ENCODE assay signal across 22 mouse cellular contexts in genomic region chr8:108355119-108355777, GRCm38 (mm10).
A peak's percentile ranks its signal among the peaks of the same experiment; 100 is the strongest.
DNase-seq lines count a peak whose midpoint lies in the region; ATAC-seq and TF ChIP-seq lines count a peak whose summit lies in the region.
"Had no signal": no experiment of that assay in that cellular context is flagged by ENCODE, and none has a peak within 500 bp of the region (broad histone marks: within the 10 kb centered on the region; RNA-seq: fewer than 3 reads in every experiment).

No protein-coding gene starts in this region.

- no peaks in the 10 kb centered on the region for H3K9me3 ChIP-seq in hindbrain, postnatal 0 days (ENCODE audit: low read length)
- no peaks in the 10 kb centered on the region for H3K9me3 ChIP-seq in hindbrain, embryonic 16.5 days (ENCODE audit: control insufficient read depth, low read length)
- H3K9me3 ChIP-seq in embryonic facial prominence, embryonic 14.5 days (ENCODE audit: control insufficient read depth, low read length), result no peaks in the 10 kb centered on the region
- H3K9me3 ChIP-seq in midbrain, embryonic 16.5 days (replicated peaks; ENCODE audit: control insufficient read depth, low read length, poor library complexity, severe bottlenecking), result no peaks in the 10 kb centered on the region
- H3K9me3 ChIP-seq: forebrain, embryonic 13.5 days; heart, embryonic 15.5 days; kidney, embryonic 15.5 days; limb, embryonic 15.5 days; liver, embryonic 15.5 days; neural tube, embryonic 12.5 days had no signal

- H3K4me3 ChIP-seq in hindbrain, postnatal 0 days (ENCODE audit: low read length), result no peak overlapping the region
- no peak overlapping the region for H3K4me3 ChIP-seq in hindbrain, embryonic 16.5 days (ENCODE audit: low read length)
- H3K4me3 ChIP-seq in embryonic facial prominence, embryonic 14.5 days (ENCODE audit: low read depth, low read length), result no peak overlapping the region
- no peak overlapping the region for H3K4me3 ChIP-seq in midbrain, embryonic 16.5 days (ENCODE audit: low read depth, low read length)
- H3K4me3 ChIP-seq: forebrain, embryonic 13.5 days; heart, adult 2 months; heart, embryonic 15.5 days; kidney, embryonic 15.5 days; limb, embryonic 15.5 days; liver, embryonic 15.5 days; neural tube, embryonic 12.5 days had no signal

- 31% methylated on average over 10 of the region's 10 CpGs for WGBS in hindbrain, postnatal 0 days
- 42% methylated on average over 10 of the region's 10 CpGs for WGBS in hindbrain, embryonic 16.5 days
- WGBS in embryonic facial prominence, embryonic 14.5 days, result 30% methylated on average over 10 of the region's 10 CpGs
- 27% methylated on average over 10 of the region's 10 CpGs for WGBS in midbrain, embryonic 16.5 days

- H3K27ac ChIP-seq in hindbrain, postnatal 0 days, result no peak overlapping the region
- H3K27ac ChIP-seq in hindbrain, embryonic 16.5 days (ENCODE audit: low read depth, low read length), result no peak overlapping the region
- H3K27ac ChIP-seq in embryonic facial prominence, embryonic 14.5 days (replicated peaks; ENCODE audit: low read depth, low read length), result no peak overlapping the region
- H3K27ac ChIP-seq in midbrain, embryonic 16.5 days (ENCODE audit: low read length), result peak overlapping the region; percentile 44; the same call in 1 of the 2 replicates
- H3K27ac ChIP-seq: forebrain, embryonic 13.5 days; heart, adult 2 months; heart, embryonic 15.5 days; kidney, embryonic 15.5 days; limb, embryonic 15.5 days; liver, embryonic 15.5 days; neural tube, embryonic 12.5 days had no signal

- no peaks in the 10 kb centered on the region for H3K27me3 ChIP-seq in hindbrain, postnatal 0 days (ENCODE audit: insufficient read depth, low read length)
- no peaks in the 10 kb centered on the region for H3K27me3 ChIP-seq in hindbrain, embryonic 16.5 days (replicated peaks; ENCODE audit: control insufficient read depth, insufficient read depth, low read length)
- H3K27me3 ChIP-seq in embryonic facial prominence, embryonic 14.5 days (replicated peaks; ENCODE audit: control insufficient read depth, insufficient read depth, low read length), result no peaks in the 10 kb centered on the region
- H3K27me3 ChIP-seq in midbrain, embryonic 16.5 days (ENCODE audit: control insufficient read depth, insufficient read depth, low read depth, low read length), result no peaks in the 10 kb centered on the region
- H3K27me3 ChIP-seq: CH12.LX; forebrain, embryonic 13.5 days; heart, embryonic 15.5 days; kidney, embryonic 15.5 days; limb, embryonic 15.5 days; liver, embryonic 15.5 days; neural tube, embryonic 12.5 days had no signal

- peak; percentile 9 for DNase-seq in embryo, embryonic 10.5 days (ENCODE audit: low spot score)
- DNase-seq in embryo, embryonic 11 days, result no peak
- DNase-seq in hindbrain, postnatal 0 days (ENCODE audit: low spot score), result peak; percentile 13
- peak; percentile 50 for DNase-seq in embryonic facial prominence, embryonic 14.5 days (ENCODE audit: low spot score)
- DNase-seq in thymus, adult 18-20 months, result no peak
- DNase-seq in spleen, adult 12 weeks (ENCODE audit: low spot score), result no peak
- DNase-seq: adrenal gland, postnatal 25 days; cerebellum, adult 18-20 months; gastrocnemius, postnatal 14 days; heart, adult 2 months; kidney, postnatal 4 days; lung, postnatal 10 days had no signal

- H3K36me3 ChIP-seq in hindbrain, postnatal 0 days (ENCODE audit: insufficient read depth, low read length), result no peaks in the 10 kb centered on the region
- no peaks in the 10 kb centered on the region for H3K36me3 ChIP-seq in hindbrain, embryonic 16.5 days (ENCODE audit: control insufficient read depth, insufficient read depth, low read length)
- no peaks in the 10 kb centered on the region for H3K36me3 ChIP-seq in embryonic facial prominence, embryonic 14.5 days (ENCODE audit: control insufficient read depth, insufficient read depth, low read length)
- no peaks in the 10 kb centered on the region for H3K36me3 ChIP-seq in midbrain, embryonic 16.5 days (ENCODE audit: control insufficient read depth, insufficient read depth, low read length)
- H3K36me3 ChIP-seq: heart, embryonic 15.5 days; kidney, embryonic 15.5 days; limb, embryonic 15.5 days; liver, embryonic 15.5 days; neural tube, embryonic 12.5 days had no signal

- no peak overlapping the region for H3K9ac ChIP-seq in hindbrain, postnatal 0 days (replicated peaks; ENCODE audit: low read length)
- H3K9ac ChIP-seq in hindbrain, embryonic 16.5 days (ENCODE audit: low read depth, low read length), result no peak overlapping the region
- H3K9ac ChIP-seq in embryonic facial prominence, embryonic 14.5 days (ENCODE audit: low read depth, low read length), result no peak overlapping the region
- H3K9ac ChIP-seq in midbrain, embryonic 16.5 days (ENCODE audit: low read depth, low read length), result no peak overlapping the region
- H3K9ac ChIP-seq: forebrain, embryonic 13.5 days; heart, embryonic 15.5 days; kidney, embryonic 15.5 days; limb, embryonic 15.5 days; liver, embryonic 15.5 days; neural tube, embryonic 12.5 days had no signal

- no peak overlapping the region for H3K4me2 ChIP-seq in hindbrain, postnatal 0 days (ENCODE audit: low read depth, low read length)
- no peak overlapping the region for H3K4me2 ChIP-seq in hindbrain, embryonic 16.5 days (ENCODE audit: low read length)
- H3K4me2 ChIP-seq in embryonic facial prominence, embryonic 14.5 days (ENCODE audit: low read depth, low read length), result no peak overlapping the region
- H3K4me2 ChIP-seq in midbrain, embryonic 16.5 days (ENCODE audit: low read length), result no peak overlapping the region
- H3K4me2 ChIP-seq: forebrain, embryonic 13.5 days; heart, embryonic 15.5 days; kidney, embryonic 15.5 days; limb, embryonic 15.5 days; liver, embryonic 15.5 days; neural tube, embryonic 12.5 days had no signal

- no peaks in the 10 kb centered on the region for H3K4me1 ChIP-seq in hindbrain, postnatal 0 days (ENCODE audit: insufficient read depth, low read length)
- no peaks in the 10 kb centered on the region; the same call in 1 of the 2 replicates for H3K4me1 ChIP-seq in hindbrain, embryonic 16.5 days (ENCODE audit: control insufficient read depth, insufficient read depth, low read depth, low read length)
- H3K4me1 ChIP-seq in embryonic facial prominence, embryonic 14.5 days (ENCODE audit: control insufficient read depth, insufficient read depth, low read length), result no peaks in the 10 kb centered on the region
- peaks cover 7% of the 10 kb centered on the region for H3K4me1 ChIP-seq in midbrain, embryonic 16.5 days (ENCODE audit: control insufficient read depth, insufficient read depth, low read length)
- H3K4me1 ChIP-seq: heart, embryonic 15.5 days; kidney, embryonic 15.5 days; liver, embryonic 15.5 days had no signal

- peak; percentile 38; the same call in 1 of the 2 replicates for ATAC-seq in hindbrain, postnatal 0 days
- no peak for ATAC-seq in hindbrain, embryonic 16.5 days
- ATAC-seq in embryonic facial prominence, embryonic 14.5 days (ENCODE audit: low read depth), result peak; percentile 76; the same call in 1 of the 2 replicates
- peak; percentile 87 for ATAC-seq in midbrain, embryonic 16.5 days
- ATAC-seq: forebrain, embryonic 13.5 days; intestine, embryonic 16.5 days had no signal

- TF ChIP-seq CTCF in hindbrain, postnatal 0 days (IDR thresholded peaks at IDR 0.05; ENCODE audit: low read depth), result no peak

Comparison
In these comparisons a context has a peak if more than half of its experiments do, and no peak if none do; other contexts are left out.
1. DNase-seq: peak in embryo, embryonic 10.5 days (single experiment), hindbrain, postnatal 0 days (single experiment) and embryonic facial prominence, embryonic 14.5 days (single experiment); none in embryo, embryonic 11 days (single experiment), thymus, adult 18-20 months (0 of 2) and spleen, adult 12 weeks (single experiment).